Mouse (Mus musculus) left cerebral cortex, adult 18-20 months (tissue): Measurements from ENCODE around the gene Cacna1e. TPM values are rescaled to one million over a fixed set of nuclear protein-coding genes. Genes with fewer than 3 reads are reported as not detected.

ENCODE experiments used
- DNase-seq, 2 experiments: peaks; one replicate each; pipeline ENCODE4 v3.0.0; 2021 to 2022; ENCODE audit warnings: low spot score in 2 of 2, mixed read lengths in 1 of 2
- total RNA-seq, 2 experiments: library from RNA; stranded (reverse); gene quantifications; 2 replicates each; pipeline ENCODE4 v1.2.3; 2021

The Cacna1e gene
- total RNA-seq, 2 experiments from 2014 or later: 141 to 149 TPM

DNA sequence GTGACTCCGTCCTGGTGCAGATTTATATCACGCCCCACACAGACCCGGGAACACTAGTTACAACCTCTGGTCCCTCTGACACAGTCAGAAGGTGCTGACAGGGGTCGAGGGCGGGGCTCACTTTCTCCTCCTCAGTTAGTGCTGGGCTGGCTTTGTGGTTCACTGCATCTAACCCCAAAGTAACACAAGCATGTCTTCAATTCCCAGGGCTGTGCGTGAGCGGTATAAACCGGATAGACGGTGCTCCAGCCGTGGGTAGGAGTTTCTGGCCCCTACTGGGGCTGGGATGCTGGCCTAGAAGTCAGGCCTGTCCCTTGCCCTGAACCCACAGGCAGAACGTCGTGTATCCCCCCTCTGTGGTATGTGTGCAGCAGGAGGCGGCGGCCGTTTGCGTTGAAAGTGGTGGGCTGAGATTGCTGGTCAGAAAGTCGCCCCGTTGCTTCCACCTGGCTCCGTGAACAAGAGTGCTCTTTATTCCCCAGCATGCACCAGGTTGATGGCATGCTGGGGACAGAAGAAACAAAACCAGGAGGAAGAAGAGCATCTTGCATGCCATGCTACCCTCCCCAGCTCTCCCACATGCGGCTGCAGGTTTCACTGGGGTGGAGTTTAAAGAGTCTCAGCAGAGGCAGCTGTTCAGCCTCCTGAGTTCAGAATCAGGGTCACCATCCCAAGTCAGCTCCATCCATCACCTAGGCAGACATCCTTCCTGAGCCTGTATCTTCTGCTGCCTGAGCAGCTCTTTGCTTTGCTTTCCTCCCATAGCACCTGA lies 467.7 kb downstream of the Cacna1e start:
- no peak for DNase-seq

- no peak for DNase-seq
Measured at GRCm38 (mm10) chr1:154415826-154416225, 468.5 kb downstream of the Cacna1e start.

- DNase-seq: no peak
Measured at GRCm38 (mm10) chr1:154413138-154413537, 471.2 kb downstream of the Cacna1e start.

DNA sequence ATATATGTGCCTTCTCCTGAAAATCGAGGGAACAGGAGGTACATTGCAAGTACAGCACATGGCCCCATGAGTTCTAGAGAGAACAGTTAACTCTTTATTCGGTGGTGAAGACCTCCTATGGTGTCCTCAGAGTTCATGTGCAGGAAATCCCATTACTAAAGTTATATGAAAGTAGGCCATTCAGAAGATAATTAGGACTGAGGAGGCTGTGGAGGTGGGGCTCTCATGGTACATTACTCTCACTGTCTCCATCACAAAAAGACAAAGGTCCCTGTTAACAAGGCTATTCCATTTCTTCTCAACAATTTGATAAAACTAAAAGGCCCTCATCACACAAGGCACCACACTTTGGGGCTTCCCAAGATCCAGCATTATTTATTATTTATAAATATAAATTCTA lies 475.2 kb downstream of the Cacna1e start:
- DNase-seq: no peak

DNA sequence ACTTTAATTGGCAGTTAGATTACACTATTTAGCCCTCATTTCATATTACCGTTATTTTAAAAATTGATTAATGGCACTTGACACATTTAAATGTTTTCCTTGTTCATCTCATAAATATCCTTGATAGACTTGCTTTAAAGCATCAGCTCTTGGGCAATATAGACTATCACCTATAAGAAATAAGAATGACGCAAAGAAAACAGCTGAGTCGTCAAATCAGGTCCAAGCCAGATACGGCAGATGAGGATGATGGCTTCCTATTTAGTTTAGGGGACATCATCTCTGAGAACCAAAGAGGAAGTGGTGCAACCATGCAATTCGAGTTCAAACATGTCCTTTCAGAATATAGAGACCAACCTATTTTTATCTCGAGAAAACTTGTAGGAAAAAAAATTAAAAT lies 492.3 kb downstream of the Cacna1e start:
- no peak for DNase-seq

Other genes starting within 250 kb of the Cacna1e start
- 10 to 100 TPM; 76.3 to 83.2 TPM for gene Ier5, start 215.1 kb upstream of the Cacna1e start, total RNA-seq